Mouse (Mus musculus) brain, embryonic 14.5 days (tissue): ENCODE results near the gene Cdkn2aip.

Source experiments
- CTCF ChIP-seq: fragments of 200-500 bp; IDR thresholded peaks from 2 replicates; pipeline ENCODE4 v1.5.1; 2012; ENCODE audit warnings: inconsistent platforms, mild to moderate bottlenecking, moderate library complexity, borderline replicate concordance; ENCODE audit not compliant: insufficient read depth, insufficient read length; ENCODE audit errors: extremely low read depth
- POLR2A ChIP-seq: fragments of 200-500 bp; IDR thresholded peaks from 2 replicates; pipeline ENCODE4 v1.6.1; 2012; ENCODE audit warnings: mild to moderate bottlenecking, inconsistent platforms, borderline replicate concordance; ENCODE audit not compliant: poor library complexity, insufficient read depth, insufficient read length, severe bottlenecking; ENCODE audit errors: extremely low read depth

- TF ChIP-seq CTCF (no peak), POLR2A (no peak)
Measured at GRCm38 (mm10) chr8:47713171-47713663, 515 bp downstream of the Cdkn2aip start.
